In the genomic region with DNA sequence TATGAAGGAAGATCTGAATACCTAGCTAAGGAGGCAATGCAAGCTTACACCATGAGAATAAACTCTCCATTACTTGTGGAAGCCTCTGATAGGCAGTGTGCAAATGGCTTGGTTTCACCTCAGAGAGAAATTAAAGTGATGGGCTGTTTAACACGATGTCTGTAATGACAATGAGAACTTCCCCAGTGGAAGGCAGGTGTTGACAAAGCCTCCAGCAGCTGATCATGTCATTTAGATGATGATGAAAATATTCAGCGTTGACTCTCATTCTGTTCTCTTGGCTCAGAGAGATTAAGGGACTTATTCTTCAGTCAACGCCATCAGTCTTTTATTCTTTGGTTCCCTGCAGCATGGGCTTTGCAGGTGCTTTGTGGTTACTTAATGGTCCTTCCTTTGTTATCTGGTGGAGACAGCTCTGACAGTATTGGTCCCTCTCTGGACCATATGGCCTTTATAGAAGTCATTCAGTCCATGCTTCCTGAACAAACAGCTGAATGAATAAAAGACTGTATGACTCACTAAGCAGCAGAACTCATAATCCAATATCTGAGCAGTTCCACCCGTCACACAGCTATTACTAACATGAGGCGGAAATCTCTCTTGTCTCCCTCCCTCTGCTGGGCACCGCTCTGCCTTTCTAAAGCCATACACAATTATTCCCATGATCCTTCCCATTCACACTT, we compare ENCODE assay signal across 1 mouse cellular context.
TF ChIP-seq lines count a peak whose summit lies in the region.

No protein-coding gene starts in this region.

TF ChIP-seq in MEL, 35 proteins besides CTCF, POLR2A, EP300 and RAD21 (continued from another document):
- TF ChIP-seq UBTF (IDR thresholded peaks at IDR 0.05; ENCODE audit: borderline replicate concordance, insufficient read depth, low read depth, low read length) (no peak), ZKSCAN1 (IDR thresholded peaks at IDR 0.05; ENCODE audit: low read depth, low read length) (no peak), E2F4 (IDR thresholded peaks at IDR 0.05; ENCODE audit: borderline replicate concordance, low read depth, low read length) (no peak), MEF2A (IDR thresholded peaks at IDR 0.05; ENCODE audit: extremely low read depth, insufficient replicate concordance, low read depth, low read length, poor library complexity, severe bottlenecking) (no peak), KAT2A (conservative IDR thresholded peaks at IDR 0.05; ENCODE audit: low read depth, low read length) (no peak), POLR2AphosphoS2 (IDR thresholded peaks at IDR 0.05; ENCODE audit: low read length) (no peak), ELF1 (IDR thresholded peaks at IDR 0.05; ENCODE audit: low read depth, low read length) (no peak), POLR2AphosphoS5 (IDR thresholded peaks at IDR 0.05; ENCODE audit: borderline replicate concordance, low read depth, low read length) (no peak), SMC3 (IDR thresholded peaks at IDR 0.05; ENCODE audit: low read depth, low read length) (no peak), USF1 (IDR thresholded peaks at IDR 0.05; ENCODE audit: low read depth, low read length) (no peak), JUND (IDR thresholded peaks at IDR 0.05; ENCODE audit: low read depth, low read length) (0 out of 2 replicates have a peak, but pooled peaks have one; percentile 36), TAL1 (IDR thresholded peaks at IDR 0.05; ENCODE audit: low read length) (peak; percentile 77), MYB (IDR thresholded peaks at IDR 0.05; ENCODE audit: low read depth, low read length) (no peak), ZMIZ1 (IDR thresholded peaks at IDR 0.05; ENCODE audit: low read depth, low read length) (no peak), NRF1 (IDR thresholded peaks at IDR 0.05; ENCODE audit: insufficient read depth, low read depth, low read length, poor library complexity, severe bottlenecking) (no peak), MYC (IDR thresholded peaks at IDR 0.05; ENCODE audit: low read depth, low read length) (0 out of 2 replicates have a peak, but pooled peaks have one; percentile 32), TCF12 (IDR thresholded peaks at IDR 0.05; ENCODE audit: low read depth, low read length) (peak; percentile 64; the same call in 1 of the 2 replicates), BHLHE40 (IDR thresholded peaks at IDR 0.05; ENCODE audit: borderline replicate concordance, low read depth, low read length) (no peak), MAZ (IDR thresholded peaks at IDR 0.05; ENCODE audit: low read depth, low read length) (no peak), USF2 (IDR thresholded peaks at IDR 0.05; ENCODE audit: borderline replicate concordance in 1 of 2, insufficient read depth in 1 of 2, low read depth in 1 of 2, low read length in 2 of 2) (no peak), ZC3H11A (IDR thresholded peaks at IDR 0.05; ENCODE audit: low read depth, low read length) (no peak), CHD1 (IDR thresholded peaks at IDR 0.05; ENCODE audit: low read depth, low read length) (no peak), MAX (IDR thresholded peaks at IDR 0.05; ENCODE audit: low read length) (no peak), GABPA (IDR thresholded peaks at IDR 0.05; ENCODE audit: low read depth, low read length) (no peak), HCFC1 (IDR thresholded peaks at IDR 0.05; ENCODE audit: low read depth, low read length) (no peak), NELFE (IDR thresholded peaks at IDR 0.05; ENCODE audit: low read depth, low read length) (no peak), TBP (IDR thresholded peaks at IDR 0.05; ENCODE audit: low read depth, low read length) (peak; percentile 31; the same call in 1 of the 2 replicates), ETS1 (IDR thresholded peaks at IDR 0.05; ENCODE audit: low read depth, low read length) (peak; percentile 77; the same call in 1 of the 2 replicates), MXI1 (IDR thresholded peaks at IDR 0.05; ENCODE audit: low read depth, low read length) (no peak), MAFK (IDR thresholded peaks at IDR 0.05; ENCODE audit: borderline replicate concordance, low read depth, low read length) (no peak)
